Mouse (Mus musculus) hindbrain, embryonic 14.5 days (tissue): Measurements from ENCODE around the gene Ihh. TPM values are rescaled to one million over a fixed set of nuclear protein-coding genes. Genes with fewer than 3 reads are reported as not detected.

Experiments
- ATAC-seq: fragments of 200-750 bp; cut with Nextera tagmentation; 2 replicates; pipeline ENCODE4 v1.8.0; 2017; ENCODE audit warnings: moderate number of reproducible peaks, mild to moderate bottlenecking, moderate TSS enrichment, moderate library complexity; ENCODE audit not compliant: low FRiP score
- DNase-seq: peaks from one replicate; pipeline ENCODE4 v3.0.0-alpha.2; 2015; ENCODE audit warnings: low spot score
- H3K27ac ChIP-seq: fragments of 300-500 bp; sonication (generic); 2 replicates; pipeline ENCODE4 v1.5.1; 2014; ENCODE audit warnings: mild to moderate bottlenecking, moderate library complexity
- H3K27me3 ChIP-seq: fragments of 300-500 bp; sonication (generic); 2 replicates; pipeline ENCODE4 v1.6.1; 2014; ENCODE audit warnings: mild to moderate bottlenecking, low read length, mixed read lengths; ENCODE audit not compliant: control insufficient read depth, insufficient read depth
- H3K36me3 ChIP-seq: fragments of 300-500 bp; sonication (generic); replicated peaks from 2 replicates; pipeline ENCODE4 v1.6.1; 2014; ENCODE audit not compliant: control insufficient read depth, insufficient read depth
- H3K4me1 ChIP-seq: fragments of 300-500 bp; sonication (generic); replicated peaks from 2 replicates; pipeline ENCODE4 v1.6.1; 2014; ENCODE audit warnings: antibody characterized with exemption, low read length, mixed read lengths; ENCODE audit not compliant: control insufficient read depth, insufficient read depth
- H3K4me2 ChIP-seq: fragments of 300-500 bp; sonication (generic); replicated peaks from 2 replicates; pipeline ENCODE4 v1.6.1; 2014; ENCODE audit warnings: mild to moderate bottlenecking, moderate library complexity
- H3K4me3 ChIP-seq: fragments of 300-500 bp; sonication (generic); replicated peaks from 2 replicates; pipeline ENCODE4 v1.5.1; 2014; ENCODE audit warnings: mild to moderate bottlenecking, low read length
- H3K9ac ChIP-seq: fragments of 300-500 bp; sonication (generic); 2 replicates; pipeline ENCODE4 v1.6.1; 2014
- H3K9me3 ChIP-seq: fragments of 300-500 bp; sonication (generic); 2 replicates; pipeline ENCODE4 v1.6.1; 2016; ENCODE audit warnings: low read length; ENCODE audit not compliant: control insufficient read depth
- WGBS: fragments of 180-500 bp; shearing (Covaris S2); extraction: QIAGEN DNeasy Blood & Tissue Kit; methylation state at CpG from one replicate; pipeline ENCODE4 v1.1.7; 2014; 5-methylcytosine and 5-hydroxymethylcytosine counted together
- polyA plus RNA-seq: library from polyadenylated mRNA; unstranded; fragments of >200 nt; fragmentation: Nextera tagmentation; extraction: Ambion mirVana; gene quantifications from 2 replicates; pipeline ENCODE4 v1.2.1, GENCODE M21; 2014

The Ihh gene
- polyA plus RNA-seq, 1 experiment from 2014 or later: 0.32 TPM

DNA sequence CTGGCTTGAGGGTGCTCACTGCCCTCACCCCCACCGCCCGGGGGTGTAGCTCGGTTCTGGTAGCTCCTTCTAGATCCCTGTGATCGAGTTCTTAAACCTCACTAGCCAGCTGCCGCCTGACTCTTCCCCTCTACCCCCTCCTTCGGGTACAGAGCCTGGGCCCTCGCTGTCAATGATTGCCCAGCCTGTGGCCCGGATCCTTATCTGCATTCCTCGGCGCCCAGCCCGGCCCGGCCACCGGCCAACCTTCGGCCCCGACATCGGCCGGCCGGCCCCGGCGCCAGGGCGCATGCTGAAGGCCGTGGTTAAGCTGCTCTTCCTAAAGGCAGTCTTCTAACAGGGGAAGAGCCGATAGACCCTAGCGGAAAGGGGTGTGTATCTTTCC lies 1.8 kb downstream of the Ihh start:
- Histone ChIP-seq H3K4me3 (0 out of 2 replicates have a peak overlapping the region, but pooled peaks have one; percentile 32), H3K4me2 (no peak overlapping the region)

DNA sequence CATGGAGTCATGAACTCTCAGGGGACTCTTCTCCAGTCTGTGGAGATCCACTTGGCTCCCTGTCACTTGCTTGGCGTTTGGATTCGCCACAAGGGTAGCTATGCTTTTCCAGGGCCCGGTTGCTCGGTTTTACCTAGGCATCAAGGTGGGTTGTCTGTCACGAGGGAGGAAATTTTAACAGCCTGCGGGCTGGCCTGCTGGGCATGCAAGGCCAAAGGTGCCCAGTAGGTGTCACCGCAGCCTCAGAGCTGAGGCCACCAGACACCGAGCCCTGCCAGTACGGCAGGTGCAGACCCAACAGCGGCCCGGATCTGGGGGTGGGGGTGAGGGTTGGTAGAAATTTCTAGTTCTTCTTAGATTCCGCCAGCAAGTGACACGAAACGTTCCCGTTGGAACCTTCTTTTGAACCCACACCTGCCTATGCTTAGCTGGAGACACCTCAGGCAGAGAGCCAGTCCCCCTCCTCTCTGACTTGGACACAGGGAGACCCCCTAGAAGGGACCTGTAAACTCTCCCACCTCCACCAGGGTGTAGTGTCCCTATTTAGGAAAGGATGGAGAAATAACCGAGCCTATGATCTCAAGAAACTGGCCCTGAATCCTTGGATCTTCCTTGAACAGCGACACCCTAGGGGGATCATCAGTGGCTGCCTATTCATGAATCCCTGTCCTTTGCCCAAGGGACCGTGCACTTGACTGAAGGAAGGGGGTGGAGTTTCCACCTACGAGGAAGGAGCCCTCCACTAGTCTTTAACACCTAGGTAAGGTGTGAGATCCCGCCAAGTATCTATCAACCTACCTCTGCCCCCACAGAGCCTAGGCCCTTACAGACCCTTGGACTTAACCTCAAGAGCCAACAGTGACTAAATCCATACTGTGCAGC lies 2.4 kb downstream of the Ihh start:
- peaks cover 22% of the 10 kb centered on the region for H3K4me1 ChIP-seq
- peak; percentile 72 for DNase-seq
- 4% methylated on average over 20 of the region's 20 CpGs for WGBS
- H3K4me2 ChIP-seq: peak overlapping the region; percentile 54
- no peak overlapping the region for H3K9ac ChIP-seq
- ATAC-seq: peak; percentile 74
- no peaks in the 10 kb centered on the region for H3K9me3 ChIP-seq
- H3K4me3 ChIP-seq: peak overlapping the region; percentile 26; the same call in 1 of the 2 replicates
- no peaks in the 10 kb centered on the region for H3K36me3 ChIP-seq
- H3K27ac ChIP-seq: no peak overlapping the region
- peaks cover 94% of the 10 kb centered on the region for H3K27me3 ChIP-seq

More for the DNA sequence above, 1.8 kb downstream of the Ihh start:
- 4% methylated on average over 24 of the region's 24 CpGs for WGBS
- DNase-seq: no peak
- no peak for ATAC-seq
- H3K36me3 ChIP-seq: no peaks in the 10 kb centered on the region
- H3K27ac ChIP-seq: no peak overlapping the region
- peaks cover 22% of the 10 kb centered on the region for H3K4me1 ChIP-seq
- no peaks in the 10 kb centered on the region for H3K9me3 ChIP-seq
- peaks cover 99% of the 10 kb centered on the region for H3K27me3 ChIP-seq
- H3K9ac ChIP-seq: no peak overlapping the region

DNA sequence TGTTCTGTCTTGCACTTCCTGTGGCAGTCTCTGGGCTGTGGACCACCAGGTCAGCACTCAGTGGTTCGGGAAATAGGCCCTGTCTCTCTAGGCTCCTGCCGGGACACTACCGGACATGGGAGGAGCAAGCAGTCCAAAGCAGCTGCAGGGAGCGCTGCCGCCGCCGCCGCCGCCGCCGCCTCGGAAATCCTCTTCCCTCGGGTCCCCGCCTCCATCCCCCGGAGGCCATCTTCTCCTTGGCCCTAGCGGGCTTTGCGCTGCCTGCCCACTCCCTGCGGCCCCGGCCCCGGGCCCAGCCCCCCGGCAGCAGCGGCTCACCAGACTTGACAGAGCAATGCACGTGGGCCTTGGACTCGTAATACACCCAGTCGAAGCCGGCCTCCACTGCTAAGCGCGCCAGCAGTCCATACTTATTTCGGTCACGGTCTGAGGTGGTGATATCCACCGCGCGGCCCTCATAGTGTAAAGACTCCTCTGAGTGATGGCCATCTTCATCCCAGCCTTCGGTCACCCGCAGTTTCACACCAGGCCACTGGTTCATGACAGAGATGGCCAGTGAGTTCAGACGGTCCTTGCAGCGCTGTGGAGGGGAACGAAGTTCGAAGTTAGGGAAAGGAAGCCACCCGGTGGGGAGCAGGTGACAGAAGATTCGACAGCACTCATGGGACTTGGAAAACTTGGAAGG lies 3.3 kb downstream of the Ihh start:
- no peaks in the 10 kb centered on the region for H3K9me3 ChIP-seq
- WGBS: 1% methylated on average over 41 of the region's 41 CpGs
- H3K36me3 ChIP-seq: no peaks in the 10 kb centered on the region
- H3K4me2 ChIP-seq: peak overlapping the region; percentile 54
- H3K4me3 ChIP-seq: peak overlapping the region; percentile 26
- peaks cover 90% of the 10 kb centered on the region for H3K27me3 ChIP-seq
- H3K27ac ChIP-seq: no peak overlapping the region
- peak overlapping the region; percentile 31; the same call in 1 of the 2 replicates for H3K9ac ChIP-seq
- ATAC-seq (no peak), DNase-seq (no peak)
- peaks cover 22% of the 10 kb centered on the region for H3K4me1 ChIP-seq

DNA sequence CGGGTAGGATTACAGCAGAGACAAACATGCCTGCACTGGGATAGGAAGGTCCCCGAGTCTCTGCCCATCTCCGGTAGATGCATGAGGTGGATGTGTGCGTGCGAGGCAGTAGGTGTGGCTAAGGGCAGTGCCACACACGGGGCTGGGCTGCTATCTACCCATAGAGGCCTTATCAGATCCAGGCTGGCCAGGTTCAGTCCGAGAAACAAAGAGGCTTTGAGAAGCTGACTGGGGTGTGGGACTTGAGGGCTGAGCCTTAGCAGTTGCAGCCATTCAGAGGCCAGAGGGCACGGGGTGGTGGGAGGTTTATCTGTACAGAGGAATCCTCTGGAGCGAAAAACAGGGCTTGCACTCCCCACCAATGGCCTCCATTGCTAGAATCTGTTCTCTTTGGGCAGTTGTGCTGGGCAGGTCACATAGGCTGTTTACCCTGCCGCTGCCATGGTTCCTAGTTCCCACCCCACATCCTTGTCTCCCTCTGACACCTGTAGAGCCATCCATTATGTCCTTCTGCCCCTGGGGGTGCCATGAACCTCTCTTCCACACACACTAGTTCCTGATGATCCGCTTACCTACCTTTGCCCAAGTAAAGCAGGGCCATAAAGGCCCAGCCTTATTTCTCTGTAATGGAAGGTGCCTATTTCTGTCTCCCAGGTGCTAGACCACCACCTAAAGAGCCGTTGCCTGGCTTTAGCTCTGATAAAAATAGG lies 9.7 kb downstream of the Ihh start:
- Histone ChIP-seq H3K36me3 (no peaks in the 10 kb centered on the region), H3K27me3 (peaks cover 45% of the 10 kb centered on the region), H3K9me3 (no peaks in the 10 kb centered on the region), H3K4me3 (no peak overlapping the region), H3K4me2 (no peak overlapping the region), H3K9ac (no peak overlapping the region), H3K27ac (no peak overlapping the region), H3K4me1 (no peaks in the 10 kb centered on the region)
- 60% methylated on average over 12 of the region's 12 CpGs for WGBS
- DNase-seq (no peak), ATAC-seq (no peak)

DNA sequence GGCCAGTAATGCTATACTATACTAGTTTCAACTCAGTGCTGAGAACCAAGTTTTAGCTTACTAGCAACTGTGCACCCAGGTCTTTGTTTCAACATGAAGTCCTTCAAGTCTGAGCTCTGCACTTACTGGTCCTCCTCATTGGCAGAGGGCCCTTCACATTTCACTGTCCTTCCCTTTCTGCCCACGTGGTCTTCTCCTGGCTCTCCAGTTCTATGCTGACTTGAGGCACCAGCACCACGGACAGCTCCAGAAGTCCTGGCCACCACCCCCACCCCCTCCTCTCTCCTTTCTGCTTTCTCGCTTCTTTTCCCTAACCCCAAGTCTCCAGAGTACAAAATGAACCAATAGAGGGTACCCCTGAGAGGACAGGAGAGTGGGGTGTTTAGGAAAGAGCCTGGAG lies 11.7 kb downstream of the Ihh start:
- DNase-seq (no peak), ATAC-seq (no peak)
- Histone ChIP-seq H3K27ac (no peak overlapping the region), H3K4me2 (no peak overlapping the region), H3K9me3 (no peaks in the 10 kb centered on the region), H3K4me3 (no peak overlapping the region), H3K36me3 (no peaks in the 10 kb centered on the region), H3K4me1 (no peaks in the 10 kb centered on the region), H3K9ac (no peak overlapping the region), H3K27me3 (peaks cover 26% of the 10 kb centered on the region)
- 2% methylated on average over 3 of the region's 3 CpGs for WGBS

DNA sequence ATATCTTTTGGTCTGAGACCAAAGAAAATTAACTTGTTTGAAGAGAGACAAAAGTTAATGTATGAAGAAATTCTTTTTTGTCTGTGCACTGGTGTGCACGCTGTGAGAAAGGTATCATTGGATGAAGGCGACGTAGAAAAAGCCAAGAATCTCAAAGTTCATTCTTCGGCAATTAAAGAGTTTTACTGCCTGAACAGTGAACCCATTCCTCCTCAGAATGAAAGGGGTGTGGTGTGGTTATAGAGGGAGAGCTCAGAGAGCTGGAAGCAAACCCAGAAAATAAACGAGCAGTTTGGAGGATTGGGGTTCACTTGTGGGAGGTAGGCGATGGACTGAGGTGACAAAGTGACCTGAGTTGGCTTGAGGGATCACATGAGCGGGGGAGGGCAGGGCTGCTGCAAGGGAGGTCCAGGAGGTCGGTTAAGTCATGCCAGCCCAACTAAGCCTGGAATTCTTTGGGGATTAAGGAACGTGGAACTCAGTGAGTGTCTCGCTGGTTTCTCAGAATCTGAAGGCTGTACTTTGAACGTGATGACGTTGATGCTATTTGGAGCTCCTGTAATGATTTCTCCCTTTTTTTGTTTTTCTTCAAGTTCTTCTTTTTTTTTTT lies 15.1 kb downstream of the Ihh start:
- Histone ChIP-seq H3K4me2 (no peak overlapping the region), H3K4me1 (no peaks in the 10 kb centered on the region), H3K27ac (no peak overlapping the region), H3K27me3 (peaks cover 39% of the 10 kb centered on the region), H3K9ac (no peak overlapping the region), H3K4me3 (no peak overlapping the region), H3K9me3 (no peaks in the 10 kb centered on the region), H3K36me3 (no peaks in the 10 kb centered on the region)
- WGBS: 53% methylated on average over 12 of the region's 12 CpGs
- DNase-seq (no peak), ATAC-seq (no peak)

DNA sequence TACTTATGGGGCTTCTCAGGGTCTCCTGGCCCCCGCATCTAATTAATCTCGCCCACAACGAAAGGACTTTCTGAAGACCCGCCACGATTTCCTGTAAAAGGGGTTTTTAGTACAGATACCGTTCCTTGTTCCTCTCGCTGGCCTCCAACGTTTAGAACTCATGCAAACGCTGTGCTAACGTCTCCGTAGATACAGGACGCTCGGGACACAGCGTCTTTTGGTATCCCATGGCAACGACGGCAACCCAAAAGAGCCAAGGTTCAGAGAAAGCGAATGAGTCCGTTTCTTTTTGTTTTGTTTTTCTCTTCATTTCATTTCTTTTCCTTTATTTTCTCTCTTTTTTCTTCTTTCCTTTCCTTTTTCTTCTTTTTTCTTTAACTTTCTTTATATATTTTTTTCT lies 16.1 kb downstream of the Ihh start, which contains the start of gene Cfap65:
Gene Cfap65, minus strand, starts transcription at position 198 of the 400 bp plus-strand sequence.
- Histone ChIP-seq H3K9me3 (no peaks in the 10 kb centered on the region), H3K4me3 (peak within 1 kb of the TSS; percentile 23), H3K4me2 (peak within 1 kb of the TSS; percentile 45), H3K9ac (peak within 1 kb of the TSS; percentile 1; the same call in 1 of the 2 replicates), H3K36me3 (no peaks in the 10 kb centered on the region), H3K4me1 (no peaks in the 10 kb centered on the region), H3K27ac (no peak within 1 kb of the TSS), H3K27me3 (peaks cover 38% of the 10 kb centered on the region)
- 2% methylated on average over 18 of the region's 18 CpGs for WGBS
- DNase-seq (peak; percentile 82), ATAC-seq (peak; percentile 68; the same call in 1 of the 2 replicates)

DNA sequence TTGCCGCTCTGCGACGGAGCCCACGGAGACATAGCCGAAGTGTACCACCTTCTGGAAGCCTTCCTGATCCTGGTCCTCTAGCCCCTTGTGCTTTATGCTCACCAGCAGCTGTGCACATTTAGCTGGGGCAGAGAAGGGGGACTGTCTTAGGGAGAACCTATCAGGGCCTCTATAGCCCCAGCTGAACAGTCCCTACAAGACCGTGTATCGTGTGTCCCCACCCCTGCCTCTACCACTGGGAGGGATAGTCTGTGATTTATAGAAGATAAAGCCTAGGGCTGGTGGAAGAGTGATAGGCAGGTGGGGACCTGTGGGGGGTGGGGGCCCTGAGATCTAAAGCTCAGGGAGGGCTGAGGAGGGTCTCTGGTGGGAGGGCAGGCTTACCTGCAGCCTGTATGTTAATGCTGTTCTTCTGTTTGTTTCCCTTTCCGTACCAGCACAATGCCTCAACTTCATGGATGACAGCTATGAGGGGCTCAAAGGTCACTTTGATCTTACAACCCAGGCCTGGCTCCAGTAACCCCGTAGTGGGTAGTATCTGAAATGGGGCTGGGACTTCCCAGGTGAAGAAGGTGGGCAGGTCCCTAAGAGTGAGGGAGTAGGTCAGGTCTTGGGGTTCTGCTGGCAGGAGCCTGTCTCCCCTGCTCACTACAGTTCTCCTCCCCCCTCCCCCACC lies 23.7 kb downstream of the Ihh start:
- H3K4me1 ChIP-seq: no peaks in the 10 kb centered on the region
- peaks cover 11% of the 10 kb centered on the region for H3K27me3 ChIP-seq
- H3K9me3 ChIP-seq: no peaks in the 10 kb centered on the region
- 86% methylated on average over 9 of the region's 9 CpGs for WGBS
- no peak overlapping the region for H3K27ac ChIP-seq
- no peak for DNase-seq
- H3K9ac ChIP-seq: no peak overlapping the region
- no peak for ATAC-seq
- H3K4me2 ChIP-seq: no peak overlapping the region
- no peak overlapping the region for H3K4me3 ChIP-seq
- no peaks in the 10 kb centered on the region for H3K36me3 ChIP-seq
